Mouse (Mus musculus) thymus, postnatal 25 days (tissue): ENCODE data around the gene Adamts3.

ENCODE experiments used
- DNase-seq: peaks from one replicate; pipeline ENCODE4 v3.0.0; 2022

Gene Adamts3

DNA sequence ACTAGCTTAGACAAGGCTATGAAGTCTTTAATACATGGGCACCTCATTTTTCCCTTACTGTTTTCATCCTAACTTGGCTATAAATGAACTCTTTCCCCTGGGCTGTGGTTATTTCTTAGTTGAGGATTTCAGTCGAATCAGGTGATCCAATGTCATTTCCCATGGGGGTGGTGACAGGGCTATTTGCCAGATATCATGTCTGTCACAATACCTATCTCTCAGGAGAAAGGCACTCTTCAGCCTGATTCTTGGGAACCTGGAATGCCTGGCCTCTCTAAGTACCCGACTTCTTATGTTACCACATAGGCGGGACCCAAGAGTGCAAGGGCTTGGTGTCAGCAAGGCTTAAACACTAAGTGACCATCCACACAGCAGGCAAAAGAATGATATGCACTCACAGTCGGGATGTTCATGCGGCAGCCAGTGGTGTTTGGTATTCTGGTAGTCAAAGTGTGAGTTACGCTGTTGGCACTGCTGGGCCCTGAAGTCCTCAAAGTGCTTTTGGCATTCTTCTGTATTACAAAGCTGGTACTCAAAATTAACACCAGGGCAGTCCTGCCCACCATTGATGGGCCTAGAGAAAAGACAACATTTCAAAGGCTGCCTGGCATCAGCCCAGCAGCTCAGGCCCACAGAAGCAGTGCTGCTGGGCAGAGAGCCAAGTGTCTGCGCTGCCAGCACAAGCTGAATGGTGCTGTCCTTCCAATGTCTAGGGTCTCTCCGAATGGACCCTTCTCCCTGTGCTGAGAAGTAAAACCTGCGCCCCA, 181.7 kb downstream of the Adamts3 start:
- no peak for DNase-seq

DNA sequence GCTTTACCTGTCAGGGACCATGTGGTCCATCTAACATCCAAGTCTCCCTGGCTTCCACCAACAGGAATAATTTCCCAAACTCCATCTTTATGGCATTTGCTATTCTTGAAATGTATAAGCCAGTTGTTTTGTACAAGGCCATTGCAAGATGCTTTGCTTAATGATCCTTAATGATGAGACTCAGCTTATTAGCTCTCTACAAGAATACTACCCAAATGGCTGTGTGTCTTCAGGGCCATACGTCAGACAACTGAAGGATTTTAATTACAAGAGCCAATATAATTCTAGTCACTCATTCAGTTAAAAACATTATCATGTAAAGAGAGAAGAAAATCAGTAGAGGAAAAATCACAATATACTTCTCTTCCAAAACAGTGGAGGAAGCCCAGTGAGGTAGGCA, 195.3 kb downstream of the Adamts3 start:
- DNase-seq, result no peak

DNA sequence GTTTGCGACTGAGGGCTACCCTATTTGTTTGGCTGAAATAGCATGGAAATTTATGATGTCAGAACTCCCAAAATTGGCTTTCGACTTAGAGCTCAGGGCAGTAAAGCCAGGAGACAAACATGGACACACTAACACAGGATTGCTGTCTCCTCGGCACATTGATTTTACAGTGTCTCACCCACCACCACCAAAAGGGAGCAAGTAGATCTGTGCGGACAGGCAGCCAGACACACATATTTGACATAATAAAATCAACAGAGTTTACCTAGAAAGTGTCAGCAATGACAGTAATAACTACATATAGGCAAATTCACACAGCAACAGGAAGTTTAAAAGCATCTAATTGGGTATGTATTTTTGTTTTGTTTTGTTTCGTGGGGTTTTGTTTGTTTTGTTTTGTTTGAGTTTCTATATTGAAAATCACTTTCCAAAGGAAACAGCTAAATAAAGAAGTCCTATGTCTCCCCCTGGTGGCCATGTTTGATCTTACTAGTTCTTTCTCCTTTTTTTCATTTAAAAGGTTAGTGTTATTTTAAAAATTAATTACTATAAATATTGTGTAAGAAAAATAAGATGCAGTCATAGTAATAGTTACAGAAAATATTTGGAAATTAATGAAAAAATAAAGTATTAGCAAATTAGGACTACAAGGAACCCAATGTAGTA, 203.1 kb downstream of the Adamts3 start:
- DNase-seq, result no peak

DNA sequence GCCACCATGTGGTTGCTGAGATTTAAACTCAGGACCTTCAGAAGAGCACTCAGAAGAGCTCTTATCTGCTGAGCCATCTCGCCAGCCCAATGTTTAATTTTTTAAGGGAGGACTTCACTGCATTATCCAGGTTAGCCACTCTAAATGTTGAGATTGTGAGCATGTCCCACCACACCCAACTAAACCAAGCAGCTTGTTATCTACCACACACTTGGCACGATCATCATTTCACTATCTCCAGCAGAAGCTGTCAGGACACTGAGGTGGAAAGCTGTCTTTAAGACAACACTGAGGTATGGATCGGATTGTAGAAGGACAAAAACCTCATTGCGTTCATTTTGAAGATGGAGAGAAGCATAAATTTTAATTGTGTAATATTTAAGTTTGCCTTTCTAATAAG, 205.0 kb downstream of the Adamts3 start:
- DNase-seq, result no peak

DNA sequence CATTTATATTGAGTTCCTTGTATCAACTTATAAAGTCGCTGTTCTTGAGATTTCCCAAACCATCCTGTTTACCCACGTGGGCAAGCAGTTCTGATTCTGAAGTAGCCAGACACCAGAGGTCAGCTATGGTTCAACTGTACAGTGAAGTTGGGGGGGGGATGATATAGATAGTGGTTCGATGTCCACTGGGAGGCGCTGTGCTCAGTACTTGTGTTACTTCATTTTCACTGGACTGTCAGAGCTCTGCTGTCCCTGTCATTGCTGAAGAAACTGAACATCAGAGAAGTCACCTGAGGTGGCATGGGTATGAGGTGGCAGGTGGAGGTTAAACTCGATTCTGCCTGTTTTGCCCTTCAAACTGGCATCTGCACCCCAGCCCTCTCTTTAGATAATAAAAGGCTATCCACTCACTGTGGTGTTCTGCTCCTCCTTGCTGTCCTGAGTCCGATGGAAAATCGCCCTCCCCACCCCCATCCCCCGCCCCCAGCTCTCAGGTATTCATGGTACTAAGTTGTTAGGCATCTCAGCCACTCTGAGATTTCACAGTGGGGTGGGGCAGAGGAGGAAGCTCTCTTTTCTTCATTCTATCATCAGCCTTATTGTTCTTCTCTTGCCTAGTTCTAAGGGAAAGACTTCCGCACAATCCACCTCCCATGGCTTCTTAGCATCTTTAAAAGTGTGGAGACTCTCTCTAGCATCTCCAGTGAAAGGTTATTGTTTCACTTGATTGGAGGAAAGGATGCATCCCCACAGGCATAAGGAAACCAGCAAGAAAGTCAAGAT, 208.9 kb downstream of the Adamts3 start:
- DNase-seq, result no peak

DNA sequence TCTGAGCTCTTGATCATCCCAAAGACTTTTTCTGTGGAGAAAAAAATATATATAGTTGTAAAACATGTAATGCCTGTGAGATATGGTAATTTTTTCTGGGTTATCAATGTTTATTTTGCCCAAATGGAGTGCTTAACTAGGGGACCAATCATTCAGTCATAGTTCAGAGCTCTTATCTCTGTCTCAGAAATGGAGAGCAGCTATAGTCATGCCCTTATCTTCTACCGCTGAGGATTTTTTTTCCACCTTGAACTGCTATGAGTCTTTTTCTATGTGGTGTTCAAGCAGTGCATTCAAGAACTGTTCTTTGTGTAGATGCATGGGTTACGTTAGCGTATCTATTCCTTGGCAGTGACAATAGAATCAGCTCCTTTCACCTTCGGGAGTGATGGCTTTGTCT, 210.2 kb downstream of the Adamts3 start:
- DNase-seq, result no peak

DNA sequence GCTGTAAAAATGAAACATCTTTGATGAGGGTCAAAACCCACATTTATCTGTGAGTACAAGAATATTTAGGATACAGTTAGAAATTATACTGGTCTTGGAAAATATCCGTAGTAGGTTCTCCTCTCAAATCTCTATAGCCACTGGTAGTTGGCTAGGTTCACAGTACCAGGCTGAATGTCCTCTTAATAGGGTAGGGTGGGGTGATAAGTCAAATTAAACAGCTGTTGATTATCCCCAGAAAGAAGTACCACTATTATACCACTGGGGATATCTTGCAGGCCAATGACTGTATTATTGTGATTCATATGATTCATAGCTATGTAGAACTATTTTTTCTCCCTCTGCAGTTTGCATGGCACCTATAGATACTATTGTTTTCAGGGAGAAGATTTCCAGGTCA, 228.8 kb downstream of the Adamts3 start:
- no peak for DNase-seq

DNA sequence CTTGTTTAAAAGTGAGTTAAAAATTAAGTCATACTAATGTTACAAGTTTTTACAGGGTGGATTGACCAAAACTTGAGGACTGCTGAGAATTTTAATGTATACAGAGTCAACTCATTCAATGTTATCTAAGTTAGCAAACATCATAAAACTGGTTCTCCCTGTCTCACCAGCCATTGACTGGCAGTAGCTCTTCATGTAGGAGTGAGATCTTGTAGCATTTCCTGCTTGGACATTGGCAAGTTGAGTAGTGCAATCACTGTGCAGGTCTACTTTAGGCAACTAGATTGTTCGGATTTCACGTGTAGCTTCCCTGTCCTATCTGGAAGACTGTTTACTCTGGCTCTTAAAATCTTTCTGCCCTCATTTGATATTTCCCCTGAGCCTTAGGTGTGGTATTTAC, 229.3 kb downstream of the Adamts3 start:
- no peak for DNase-seq

DNA sequence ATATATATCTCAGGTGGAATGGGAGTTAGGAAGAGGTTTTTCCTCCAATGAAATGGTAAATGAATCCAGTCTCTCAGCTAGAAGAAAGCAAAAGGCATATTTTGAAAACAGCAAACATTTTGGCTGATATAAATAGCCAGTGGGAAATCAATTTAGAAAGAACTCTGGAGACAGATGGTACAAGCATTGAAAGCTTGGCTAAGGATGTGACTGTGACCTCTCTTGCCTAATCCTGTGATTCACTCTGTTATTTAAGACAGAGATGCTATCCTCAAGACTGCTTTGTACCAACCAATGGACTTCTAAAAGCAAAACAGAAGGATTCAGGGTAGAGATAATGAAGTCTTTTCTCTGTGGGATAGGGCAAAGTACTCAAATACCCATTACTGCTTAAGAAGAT, 236.2 kb downstream of the Adamts3 start:
- DNase-seq, result no peak

DNA sequence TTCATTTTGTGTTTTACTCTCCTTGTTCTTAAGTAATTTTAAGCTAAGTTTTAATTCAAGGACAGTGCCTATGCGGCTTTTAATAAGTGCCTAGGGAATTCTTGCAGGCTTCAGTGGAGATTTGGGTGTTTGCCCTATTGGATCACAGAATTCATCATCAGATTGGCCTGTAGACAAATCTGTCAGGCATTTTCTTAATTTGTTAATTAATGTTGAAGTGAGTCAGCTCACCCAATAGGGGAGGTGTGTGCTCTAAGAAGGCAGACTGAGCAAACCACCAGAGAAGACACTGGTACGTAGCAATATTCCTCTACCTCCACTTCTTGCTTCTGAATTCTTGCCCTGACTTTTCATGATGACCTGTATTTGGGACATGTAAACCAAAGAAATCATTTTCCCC, 247.7 kb downstream of the Adamts3 start:
- no peak for DNase-seq

DNA sequence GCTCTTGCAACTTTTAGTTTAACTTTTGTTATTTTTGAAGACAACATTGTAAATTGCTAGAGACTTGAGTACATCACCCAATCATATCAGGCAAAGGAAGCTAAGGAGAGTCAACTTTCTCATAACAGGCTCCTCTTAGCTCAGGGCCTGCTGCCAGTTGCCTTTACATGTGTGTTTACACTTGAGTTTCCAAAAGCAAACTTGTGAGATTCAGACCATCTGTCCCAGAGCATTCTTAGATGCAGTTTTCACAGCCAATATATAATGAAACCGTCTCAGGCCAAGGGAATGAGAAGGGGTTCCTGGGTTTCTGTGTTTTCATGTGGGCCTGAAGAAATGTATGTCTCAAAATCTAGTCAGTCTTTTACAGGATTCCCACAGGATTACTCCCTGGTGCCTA, 251.5 kb downstream of the Adamts3 start:
- DNase-seq, result no peak
